Mouse (Mus musculus) brain, embryonic 18.5 days (tissue): Measurements from ENCODE around the gene Nt5c2.

Experiments
- DNase-seq: peaks from one replicate; pipeline ENCODE4 v3.0.0-alpha.2; 2012; ENCODE audit warnings: low read depth, low spot score

Nt5c2 gene

GRCm38 (mm10) chr19:47014447-47015381, at the start of gene Nt5c2, which contains the start of gene Ina:
Gene Nt5c2, minus strand, starts transcription at chr19:47015153.
Gene Ina, plus strand, starts transcription at chr19:47014698.
- DNase-seq, result peak; percentile 70

GRCm38 (mm10) chr19:47057684-47058083, 42.7 kb upstream of the Nt5c2 start:
- no peak for DNase-seq

- no peak for DNase-seq
These were observed 38.5 kb upstream of the Nt5c2 start for GRCm38 (mm10) chr19:47053471-47053870.

- DNase-seq, result no peak
These were observed 38.0 kb upstream of the Nt5c2 start for GRCm38 (mm10) chr19:47052927-47053326.

- DNase-seq, result peak; percentile 59
These were observed 35.5 kb upstream of the Nt5c2 start, which contains the start of gene Pcgf6 for GRCm38 (mm10) chr19:47050271-47051032. Gene Pcgf6, minus strand, starts transcription at chr19:47050906.

GRCm38 (mm10) chr19:47049840-47050239, 34.9 kb upstream of the Nt5c2 start:
- no peak for DNase-seq

- no peak for DNase-seq
These were observed 34.1 kb upstream of the Nt5c2 start for GRCm38 (mm10) chr19:47049061-47049460.

- no peak for DNase-seq
These were observed 32.4 kb upstream of the Nt5c2 start for GRCm38 (mm10) chr19:47047236-47047833.

GRCm38 (mm10) chr19:47046343-47046742, 31.4 kb upstream of the Nt5c2 start:
- no peak for DNase-seq

- DNase-seq, result no peak
These were observed 28.7 kb upstream of the Nt5c2 start for GRCm38 (mm10) chr19:47043608-47044007.

GRCm38 (mm10) chr19:47040720-47041473, 25.9 kb upstream of the Nt5c2 start:
- DNase-seq, result no peak

- no peak for DNase-seq
These were observed 21.6 kb upstream of the Nt5c2 start for GRCm38 (mm10) chr19:47036596-47036995.

- DNase-seq, result no peak
These were observed 20.0 kb upstream of the Nt5c2 start for GRCm38 (mm10) chr19:47034916-47035315.

GRCm38 (mm10) chr19:47031770-47032169, 16.8 kb upstream of the Nt5c2 start:
- DNase-seq, result no peak

- no peak for DNase-seq
These were observed 14.8 kb upstream of the Nt5c2 start for GRCm38 (mm10) chr19:47029796-47030195.

- no peak for DNase-seq
These were observed 11.6 kb upstream of the Nt5c2 start for GRCm38 (mm10) chr19:47026513-47026912.

GRCm38 (mm10) chr19:47024954-47025353, 10.0 kb upstream of the Nt5c2 start:
- DNase-seq, result no peak

- DNase-seq, result no peak
These were observed 8.6 kb upstream of the Nt5c2 start for GRCm38 (mm10) chr19:47023546-47023945.

- no peak for DNase-seq
These were observed 7.8 kb upstream of the Nt5c2 start for GRCm38 (mm10) chr19:47022709-47023108.

- no peak for DNase-seq
These were observed 4.4 kb upstream of the Nt5c2 start for GRCm38 (mm10) chr19:47019326-47019725.

- no peak for DNase-seq
These were observed 3.4 kb upstream of the Nt5c2 start for GRCm38 (mm10) chr19:47018330-47018729.
